Mouse (Mus musculus): ENCODE measurements at regions not wholly inside any gene's neighbourhood (a gene's known extent, or its start where the extent isn't known, plus 50 kb on each side); places are given as distances from the start of the nearest gene placed in this dataset.

DNA sequence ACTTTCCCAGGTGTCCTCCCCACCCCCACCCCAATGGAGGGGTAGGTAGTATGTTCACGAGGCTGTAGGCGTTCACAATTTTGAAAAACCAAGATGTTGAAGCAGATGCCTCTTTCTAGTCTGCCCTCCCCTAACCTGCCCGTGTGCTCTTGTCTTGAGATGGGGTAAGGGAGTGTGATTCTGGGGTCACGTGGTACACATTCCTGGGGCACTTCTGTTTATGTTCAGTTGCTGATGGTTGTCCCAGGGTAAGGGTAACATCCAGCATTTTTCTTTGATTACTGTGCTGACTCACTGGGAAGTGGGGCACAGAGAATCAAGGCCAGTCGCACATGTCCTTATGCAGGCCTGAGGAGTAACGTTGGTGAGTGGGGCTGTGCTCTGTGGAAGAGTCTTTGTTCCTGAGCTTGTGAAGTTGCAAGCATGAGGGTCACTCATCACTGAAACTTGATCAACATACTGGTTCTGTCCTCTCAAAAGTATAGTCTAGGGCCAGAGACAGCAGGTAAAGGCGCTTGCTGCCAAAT lies 110.3 kb downstream of the Evx1 start:
- Histone ChIP-seq H3K4me1 (ENCODE audit: control insufficient read depth, insufficient read depth, low read length) (no peaks in the 10 kb centered on the region), H3K4me3 (ENCODE audit: insufficient read depth, low read depth, low read length) (no peak overlapping the region), H3K79me2 (ENCODE audit: control insufficient read depth, insufficient read depth, low read length) (no peaks in the 10 kb centered on the region), H3K27me3 (ENCODE audit: control insufficient read depth, insufficient read depth, low read length) (no peaks in the 10 kb centered on the region), H3K27ac (replicated peaks; ENCODE audit: insufficient read depth, low read depth, low read length) (no peak overlapping the region), H3K9ac (ENCODE audit: low read depth, low read length) (no peak overlapping the region), H3K36me3 (ENCODE audit: control insufficient read depth, insufficient read depth, low read length) (no peaks in the 10 kb centered on the region)
- TF ChIP-seq POLR2A (IDR thresholded peaks at IDR 0.05; ENCODE audit: extremely low read depth, insufficient read depth, low read length) (no peak), CTCF (IDR thresholded peaks at IDR 0.05; ENCODE audit: low read depth, low read length) (no peak)
- 91% methylated on average over 7 of the region's 7 CpGs for WGBS
- DNase-seq (ENCODE audit: extremely low read depth, low read depth, low spot score), result no peak

- Histone ChIP-seq H3K9ac (ENCODE audit: low read depth, low read length) (no peak overlapping the region), H3K27ac (replicated peaks; ENCODE audit: insufficient read depth, low read depth, low read length) (no peak overlapping the region), H3K4me1 (ENCODE audit: control insufficient read depth, insufficient read depth, low read length) (no peaks in the 10 kb centered on the region), H3K36me3 (ENCODE audit: control insufficient read depth, insufficient read depth, low read length) (no peaks in the 10 kb centered on the region), H3K79me2 (ENCODE audit: control insufficient read depth, insufficient read depth, low read length) (no peaks in the 10 kb centered on the region), H3K4me3 (ENCODE audit: insufficient read depth, low read depth, low read length) (no peak overlapping the region), H3K27me3 (ENCODE audit: control insufficient read depth, insufficient read depth, low read length) (no peaks in the 10 kb centered on the region)
- no peak for DNase-seq (ENCODE audit: extremely low read depth, low read depth, low spot score)
- 71% methylated on average over 5 of the region's 5 CpGs for WGBS
- TF ChIP-seq POLR2A (IDR thresholded peaks at IDR 0.05; ENCODE audit: extremely low read depth, insufficient read depth, low read length) (no peak), CTCF (IDR thresholded peaks at IDR 0.05; ENCODE audit: low read depth, low read length) (no peak)
These were observed 111.1 kb downstream of the Evx1 start for GRCm38 (mm10) chr6:52424440-52424839.

GRCm38 (mm10) chr6:52425082-52425481 lies 111.8 kb downstream of the Evx1 start:
- no peaks in the 10 kb centered on the region for H3K27me3 ChIP-seq (ENCODE audit: control insufficient read depth, insufficient read depth, low read length)

DNA sequence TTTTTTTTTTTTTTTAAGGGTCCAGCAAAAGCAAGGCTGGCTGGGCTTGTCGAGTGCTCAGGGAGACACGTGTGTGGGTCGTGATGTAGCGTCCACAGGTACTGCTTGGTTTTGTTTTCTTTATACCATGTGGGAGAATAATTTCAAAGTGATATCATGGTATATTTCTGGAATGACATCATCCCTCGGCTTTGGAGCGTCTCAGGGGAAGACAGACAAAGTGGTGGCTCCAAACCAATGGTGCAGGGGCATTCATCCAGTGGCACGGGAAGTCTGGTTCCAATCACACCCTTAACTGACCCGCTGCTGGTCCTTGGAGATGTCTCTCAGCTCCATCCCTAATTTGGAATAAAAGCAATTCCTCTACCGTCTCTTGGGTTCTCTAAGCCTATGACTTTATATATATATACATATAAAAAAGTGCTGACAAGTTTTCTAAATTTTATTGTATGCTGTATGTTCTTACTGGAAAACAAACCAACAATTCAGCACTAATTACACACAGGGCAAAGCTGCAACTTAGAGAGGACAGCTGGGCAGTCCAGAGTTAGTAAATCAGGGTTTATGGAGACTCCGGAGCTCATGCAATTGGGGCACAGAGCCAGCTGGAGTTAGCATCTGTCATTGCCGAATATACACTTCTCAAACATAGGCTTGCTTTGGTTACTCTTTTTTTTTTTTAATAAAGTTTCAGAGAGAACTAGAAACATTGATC lies 115.3 kb downstream of the Evx1 start:
- TF ChIP-seq POLR2A (IDR thresholded peaks at IDR 0.05; ENCODE audit: extremely low read depth, insufficient read depth, low read length) (no peak), CTCF (IDR thresholded peaks at IDR 0.05; ENCODE audit: low read depth, low read length) (no peak)
- Histone ChIP-seq H3K4me1 (ENCODE audit: control insufficient read depth, insufficient read depth, low read length) (no peaks in the 10 kb centered on the region), H3K27ac (replicated peaks; ENCODE audit: insufficient read depth, low read depth, low read length) (no peak overlapping the region), H3K4me3 (ENCODE audit: insufficient read depth, low read depth, low read length) (no peak overlapping the region), H3K79me2 (ENCODE audit: control insufficient read depth, insufficient read depth, low read length) (no peaks in the 10 kb centered on the region), H3K27me3 (ENCODE audit: control insufficient read depth, insufficient read depth, low read length) (no peaks in the 10 kb centered on the region), H3K9ac (ENCODE audit: low read depth, low read length) (no peak overlapping the region), H3K36me3 (ENCODE audit: control insufficient read depth, insufficient read depth, low read length) (no peaks in the 10 kb centered on the region)
- WGBS, result 76% methylated on average over 11 of the region's 11 CpGs
- DNase-seq (ENCODE audit: extremely low read depth, low read depth, low spot score), result no peak

More at GRCm38 (mm10) chr6:52425082-52425481, 111.8 kb downstream of the Evx1 start:
- no peak overlapping the region for H3K4me3 ChIP-seq (ENCODE audit: insufficient read depth, low read depth, low read length)
- DNase-seq (ENCODE audit: extremely low read depth, low read depth, low spot score), result no peak
- H3K79me2 ChIP-seq (ENCODE audit: control insufficient read depth, insufficient read depth, low read length), result no peaks in the 10 kb centered on the region
- H3K27ac ChIP-seq (replicated peaks; ENCODE audit: insufficient read depth, low read depth, low read length), result no peak overlapping the region
- no peaks in the 10 kb centered on the region for H3K4me1 ChIP-seq (ENCODE audit: control insufficient read depth, insufficient read depth, low read length)
- no peak for TF ChIP-seq CTCF (IDR thresholded peaks at IDR 0.05; ENCODE audit: low read depth, low read length)
- no peak for TF ChIP-seq POLR2A (IDR thresholded peaks at IDR 0.05; ENCODE audit: extremely low read depth, insufficient read depth, low read length)
- no peaks in the 10 kb centered on the region for H3K36me3 ChIP-seq (ENCODE audit: control insufficient read depth, insufficient read depth, low read length)
- WGBS, result 96% methylated on average over 4 of the region's 4 CpGs
- H3K9ac ChIP-seq (ENCODE audit: low read depth, low read length), result no peak overlapping the region

DNA sequence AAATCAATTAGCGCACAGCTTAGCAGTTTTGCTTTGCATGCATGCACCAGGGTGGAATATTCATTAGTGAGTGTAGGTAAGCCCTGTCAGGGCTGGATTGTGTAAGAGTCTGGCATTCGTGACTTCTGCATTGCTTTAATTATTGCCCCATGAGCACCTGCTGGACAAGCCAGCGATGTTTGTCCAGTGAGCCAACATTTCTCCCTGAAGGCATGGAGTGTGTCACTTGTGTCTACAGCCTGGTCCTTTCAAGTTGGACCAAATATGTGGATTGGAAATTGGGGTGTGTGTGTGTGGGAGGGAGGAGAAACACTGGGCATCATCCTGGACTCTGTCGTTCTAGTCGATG lies 115.9 kb downstream of the Evx1 start:
- no peaks in the 10 kb centered on the region for H3K27me3 ChIP-seq (ENCODE audit: control insufficient read depth, insufficient read depth, low read length)
- no peaks in the 10 kb centered on the region for H3K79me2 ChIP-seq (ENCODE audit: control insufficient read depth, insufficient read depth, low read length)
- H3K27ac ChIP-seq (replicated peaks; ENCODE audit: insufficient read depth, low read depth, low read length), result no peak overlapping the region
- TF ChIP-seq POLR2A (IDR thresholded peaks at IDR 0.05; ENCODE audit: extremely low read depth, insufficient read depth, low read length) (no peak), CTCF (IDR thresholded peaks at IDR 0.05; ENCODE audit: low read depth, low read length) (no peak)
- no peaks in the 10 kb centered on the region for H3K4me1 ChIP-seq (ENCODE audit: control insufficient read depth, insufficient read depth, low read length)
- no peak for DNase-seq (ENCODE audit: extremely low read depth, low read depth, low spot score)
- 74% methylated on average over 5 of the region's 5 CpGs for WGBS
- H3K4me3 ChIP-seq (ENCODE audit: insufficient read depth, low read depth, low read length), result no peak overlapping the region
- no peak overlapping the region for H3K9ac ChIP-seq (ENCODE audit: low read depth, low read length)
- no peaks in the 10 kb centered on the region for H3K36me3 ChIP-seq (ENCODE audit: control insufficient read depth, insufficient read depth, low read length)

GRCm38 (mm10) chr6:52433234-52433633 lies 119.9 kb downstream of the Evx1 start:
- DNase-seq (ENCODE audit: extremely low read depth, low read depth, low spot score), result no peak
- no peaks in the 10 kb centered on the region for H3K36me3 ChIP-seq (ENCODE audit: control insufficient read depth, insufficient read depth, low read length)
- WGBS, result 83% methylated on average over 2 of the region's 2 CpGs
- no peak overlapping the region for H3K27ac ChIP-seq (replicated peaks; ENCODE audit: insufficient read depth, low read depth, low read length)
- no peak overlapping the region for H3K9ac ChIP-seq (ENCODE audit: low read depth, low read length)
- no peaks in the 10 kb centered on the region for H3K4me1 ChIP-seq (ENCODE audit: control insufficient read depth, insufficient read depth, low read length)
- no peaks in the 10 kb centered on the region for H3K27me3 ChIP-seq (ENCODE audit: control insufficient read depth, insufficient read depth, low read length)
- H3K79me2 ChIP-seq (ENCODE audit: control insufficient read depth, insufficient read depth, low read length), result no peaks in the 10 kb centered on the region
- no peak for TF ChIP-seq CTCF (IDR thresholded peaks at IDR 0.05; ENCODE audit: low read depth, low read length)
- no peak for TF ChIP-seq POLR2A (IDR thresholded peaks at IDR 0.05; ENCODE audit: extremely low read depth, insufficient read depth, low read length)
- no peak overlapping the region for H3K4me3 ChIP-seq (ENCODE audit: insufficient read depth, low read depth, low read length)
